Mouse (Mus musculus) lung, adult 18-20 months (tissue): ENCODE results near the gene Gnat3.

Experiments used
- DNase-seq, 2 experiments: peaks; one replicate each; pipeline ENCODE4 v3.0.0; 2022; ENCODE audit warnings: mixed read lengths in 2 of 2

Gene Gnat3

GRCm38 (mm10) chr5:18007067-18007466 lies 44.7 kb downstream of the Gnat3 start:
- DNase-seq: no peak

- DNase-seq: no peak
Observed at GRCm38 (mm10) chr5:18010301-18010700, 48.0 kb downstream of the Gnat3 start.

- no peak for DNase-seq
Observed at GRCm38 (mm10) chr5:18013196-18013595, 50.8 kb downstream of the Gnat3 start.

- DNase-seq: no peak
Observed at GRCm38 (mm10) chr5:18014209-18014829, 52.0 kb downstream of the Gnat3 start.

GRCm38 (mm10) chr5:18023347-18023746 lies 61.0 kb downstream of the Gnat3 start:
- DNase-seq: no peak

- DNase-seq: no peak
Observed at GRCm38 (mm10) chr5:18027531-18027930, 65.2 kb downstream of the Gnat3 start.

- peak in 1 of 2 experiments; percentile 12 for DNase-seq
Observed at GRCm38 (mm10) chr5:18035848-18036638, 73.7 kb downstream of the Gnat3 start.

GRCm38 (mm10) chr5:18043022-18043421 lies 80.7 kb downstream of the Gnat3 start:
- peak; percentile 59 to 65 for DNase-seq

- no peak for DNase-seq
Observed at GRCm38 (mm10) chr5:18048841-18049240, 86.5 kb downstream of the Gnat3 start.

- no peak for DNase-seq
Observed at GRCm38 (mm10) chr5:18055323-18055722, 93.0 kb downstream of the Gnat3 start.
